Mouse (Mus musculus) bone marrow, adult 2 months (tissue): ENCODE results near the gene Dnaaf5.

Experiments
- CTCF ChIP-seq: fragments of 200-500 bp; IDR thresholded peaks from 2 replicates; pipeline ENCODE4 v1.5.1; 2011; ENCODE audit warnings: low read length, control low read depth; ENCODE audit not compliant: control insufficient read depth, insufficient read depth
- POLR2A ChIP-seq: fragments of 200-500 bp; IDR thresholded peaks from 2 replicates; pipeline ENCODE4 v1.6.1; 2011; ENCODE audit warnings: low read depth, mild to moderate bottlenecking, control low read depth, low read length, borderline replicate concordance; ENCODE audit not compliant: control insufficient read depth

DNA sequence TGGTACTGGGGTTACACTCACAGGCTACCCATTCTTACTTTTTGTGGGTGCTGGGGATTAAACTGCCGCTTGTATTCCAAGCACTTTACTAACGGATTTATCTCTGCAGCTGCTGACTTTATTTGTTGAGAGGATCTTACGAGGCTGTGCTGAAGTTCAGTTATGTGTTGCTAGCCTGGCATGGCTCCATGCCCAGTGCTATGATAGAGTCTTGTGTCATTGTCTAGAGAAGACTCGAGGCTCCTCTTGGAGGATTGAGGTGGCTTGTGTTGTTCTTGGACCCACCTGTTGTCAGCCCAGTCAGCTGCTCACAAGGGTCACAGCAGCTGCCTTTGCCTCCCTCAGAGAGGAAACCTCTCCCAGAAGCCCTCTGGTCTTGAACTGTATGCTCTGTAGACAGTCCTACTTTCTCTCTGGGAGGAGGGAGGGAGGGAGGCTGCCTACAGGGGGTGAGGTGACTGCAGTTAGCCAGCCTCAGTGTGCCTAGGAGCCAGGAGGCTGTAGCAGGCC is 70.0 kb downstream of the Dnaaf5 start:
- TF ChIP-seq CTCF (no peak), POLR2A (no peak)
